ENCODE assay signal across 8 mouse cellular contexts in the genomic region with DNA sequence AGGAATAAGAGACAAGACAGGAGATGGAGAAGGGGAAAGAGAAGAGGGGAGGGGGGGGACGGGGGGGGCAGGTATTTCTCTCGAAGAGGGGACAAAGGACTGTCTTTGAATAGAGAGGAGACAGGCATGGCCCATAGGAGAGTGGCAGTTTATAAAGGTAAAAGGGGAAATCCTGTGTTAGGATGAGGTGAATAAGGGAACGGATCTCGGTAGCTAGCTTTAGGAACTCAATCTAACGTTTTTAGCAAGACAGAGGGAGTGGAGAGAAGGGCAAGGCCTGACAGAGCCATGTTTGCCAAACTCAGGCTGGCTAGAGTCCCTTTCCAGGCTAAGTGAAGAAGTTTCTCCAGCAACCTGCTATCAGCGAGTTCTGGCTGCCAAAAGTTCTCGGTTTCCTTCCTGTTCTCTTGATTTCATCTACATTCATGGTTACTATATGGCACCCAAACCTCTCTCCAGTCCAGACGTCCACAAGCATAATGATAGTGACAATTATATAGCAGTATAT. TPM values are rescaled to one million over a fixed set of nuclear protein-coding genes. Genes with fewer than 3 reads are reported as not detected.
A peak's percentile ranks its signal among the peaks of the same experiment; 100 is the strongest.
DNase-seq lines count a peak whose midpoint lies in the region; ATAC-seq and TF ChIP-seq lines count a peak whose summit lies in the region.

No protein-coding gene starts in this region.

- peak; percentile 10 for DNase-seq in embryo, embryonic 11 days
- DNase-seq in embryo, embryonic 9.5 days (ENCODE audit: extremely low spot score): no peak
- no peak for DNase-seq in testis, postnatal 10 days (ENCODE audit: low spot score)
- DNase-seq in limb, embryonic 14.5 days (ENCODE audit: low spot score): no peak
- DNase-seq in Muller cell, postnatal 12 days (ENCODE audit: inconsistent ontology term): no peak
- DNase-seq in gastrocnemius, postnatal 4 days (ENCODE audit: low spot score in 2 of 2): no peak

- peak overlapping the region; percentile 68 for H3K4me2 ChIP-seq in limb, embryonic 14.5 days (replicated peaks; ENCODE audit: low read depth, low read length, severe bottlenecking)
- H3K4me2 ChIP-seq in stomach, embryonic 16.5 days (ENCODE audit: low read depth, low read length): peak overlapping the region; percentile 87

- H3K27me3 ChIP-seq in testis, adult 2 months (ENCODE audit: control insufficient read depth, insufficient read depth, low read length): no peaks in the 10 kb centered on the region
- H3K27me3 ChIP-seq in limb, embryonic 14.5 days (ENCODE audit: control insufficient read depth, insufficient read depth, low read length): no peaks in the 10 kb centered on the region
- no peaks in the 10 kb centered on the region for H3K27me3 ChIP-seq in stomach, embryonic 16.5 days (ENCODE audit: control insufficient read depth, insufficient read depth, low read length)

- peaks cover 4% of the 10 kb centered on the region for H3K4me1 ChIP-seq in testis, adult 2 months (ENCODE audit: control insufficient read depth, insufficient read depth, low read length)
- 0 out of 2 replicates have a peak, but pooled peaks cover 2% of the 10 kb centered on the region for H3K4me1 ChIP-seq in limb, embryonic 14.5 days (ENCODE audit: control insufficient read depth, insufficient read depth, low read length)
- peaks cover 4% of the 10 kb centered on the region; the same call in 1 of the 2 replicates for H3K4me1 ChIP-seq in stomach, embryonic 16.5 days (ENCODE audit: control insufficient read depth, insufficient read depth, low read length)

- WGBS in limb, embryonic 14.5 days: 52% methylated on average over 8 of the region's 8 CpGs
- WGBS in stomach, embryonic 16.5 days: 51% methylated on average over 8 of the region's 8 CpGs

- no peak for TF ChIP-seq CTCF in testis, adult 2 months (IDR thresholded peaks at IDR 0.05; ENCODE audit: control insufficient read depth, insufficient read depth, insufficient replicate concordance, low read depth, low read length)

- ATAC-seq in limb, embryonic 14.5 days (ENCODE audit: low FRiP score, low read depth): no peak
- no peak for ATAC-seq in stomach, embryonic 16.5 days (ENCODE audit: insufficient read depth, low FRiP score)

- H3K9ac ChIP-seq in limb, embryonic 14.5 days (ENCODE audit: low read depth, low read length, severe bottlenecking): peak overlapping the region; percentile 74; the same call in 1 of the 2 replicates
- H3K9ac ChIP-seq in stomach, embryonic 16.5 days (ENCODE audit: low read length): peak overlapping the region; percentile 92

- no peak for TF ChIP-seq POLR2A in testis, adult 2 months (IDR thresholded peaks at IDR 0.05; ENCODE audit: control insufficient read depth, low read depth, low read length)
- TF ChIP-seq POLR2A in limb, embryonic 14.5 days (IDR thresholded peaks at IDR 0.05; ENCODE audit: borderline replicate concordance, extremely low read depth, insufficient read depth, insufficient read length): no peak

- H3K4me3 ChIP-seq in testis, adult 2 months (ENCODE audit: control insufficient read depth, low read depth, low read length): no peak overlapping the region
- H3K4me3 ChIP-seq in limb, embryonic 14.5 days (replicated peaks; ENCODE audit: low read length): peak overlapping the region; percentile 76
- peak overlapping the region; percentile 92 for H3K4me3 ChIP-seq in stomach, embryonic 16.5 days (replicated peaks; ENCODE audit: low read length)

- 0 out of 2 replicates have a peak overlapping the region, but pooled peaks have one; percentile 16 for H3K27ac ChIP-seq in testis, adult 2 months (ENCODE audit: control insufficient read depth, insufficient read depth, low read depth, low read length)
- H3K27ac ChIP-seq in limb, embryonic 14.5 days (replicated peaks; ENCODE audit: low read depth, low read length): 0 out of 2 replicates have a peak overlapping the region, but pooled peaks have one; percentile 11
- H3K27ac ChIP-seq in stomach, embryonic 16.5 days (ENCODE audit: low read length): peak overlapping the region; percentile 18; the same call in 1 of the 2 replicates

- no peaks in the 10 kb centered on the region for H3K9me3 ChIP-seq in limb, embryonic 14.5 days (ENCODE audit: control insufficient read depth, low read length)
- H3K9me3 ChIP-seq in stomach, embryonic 16.5 days (replicated peaks; ENCODE audit: control insufficient read depth, low read length): no peaks in the 10 kb centered on the region

- H3K36me3 ChIP-seq in testis, adult 2 months (ENCODE audit: control insufficient read depth, insufficient read depth, low read length): no peaks in the 10 kb centered on the region
- H3K36me3 ChIP-seq in limb, embryonic 14.5 days (ENCODE audit: control insufficient read depth, insufficient read depth, low read length): peaks cover 16% of the 10 kb centered on the region
- H3K36me3 ChIP-seq in stomach, embryonic 16.5 days (ENCODE audit: control insufficient read depth, insufficient read depth, low read length): no peaks in the 10 kb centered on the region

RNA-seq across cellular contexts. Expression of a gene that starts 0.4 kb away (rescaled TPM):
- 40.9 and 41.4 TPM in 2 replicates for polyA plus RNA-seq in testis, adult 2 months (2012; rRNA removed)
- 41.7 and 53.5 TPM in 2 replicates for polyA plus RNA-seq in limb, embryonic 14.5 days (2012; rRNA removed)
- 20.4 and 23.0 TPM in 2 replicates for polyA plus RNA-seq in limb, embryonic 14.5 days (2014; fragmentation: Nextera tagmentation; extraction: Ambion mirVana)
- polyA plus RNA-seq in stomach, embryonic 16.5 days (2015; fragmentation: Nextera tagmentation; extraction: Ambion mirVana): 36.3 and 37.1 TPM in 2 replicates
- total RNA-seq in gastrocnemius, postnatal 4 days (2021): 10 to 100 TPM; 10.9 to 12.8 TPM

RNA-seq across cellular contexts. Expression of a gene that starts 8.8 kb away (rescaled TPM):
- polyA plus RNA-seq in testis, adult 2 months (2012; rRNA removed): 0.27 and 0.65 TPM in 2 replicates
- polyA plus RNA-seq in limb, embryonic 14.5 days (2012; rRNA removed): 15.0 and 17.7 TPM in 2 replicates
- polyA plus RNA-seq in limb, embryonic 14.5 days (2014; fragmentation: Nextera tagmentation; extraction: Ambion mirVana): 17.0 and 21.2 TPM in 2 replicates
- 53.1 and 72.9 TPM in 2 replicates for polyA plus RNA-seq in stomach, embryonic 16.5 days (2015; fragmentation: Nextera tagmentation; extraction: Ambion mirVana)
- under 1 TPM; 0.39 to 0.49 TPM for total RNA-seq in gastrocnemius, postnatal 4 days (2021)

RNA-seq across cellular contexts. Expression of a gene that starts 23.0 kb away (rescaled TPM):
- 322 and 330 TPM in 2 replicates for polyA plus RNA-seq in testis, adult 2 months (2012; rRNA removed)
- 88.3 and 109 TPM in 2 replicates for polyA plus RNA-seq in limb, embryonic 14.5 days (2012; rRNA removed)
- polyA plus RNA-seq in limb, embryonic 14.5 days (2014; fragmentation: Nextera tagmentation; extraction: Ambion mirVana): 82.0 and 89.7 TPM in 2 replicates
- polyA plus RNA-seq in stomach, embryonic 16.5 days (2015; fragmentation: Nextera tagmentation; extraction: Ambion mirVana): 107 and 125 TPM in 2 replicates
- 10 to 100 TPM; 40.1 to 41.3 TPM for total RNA-seq in gastrocnemius, postnatal 4 days (2021)

RNA-seq across cellular contexts. Expression of a gene that starts 23.0 kb away (rescaled TPM):
- 142 and 144 TPM in 2 replicates for polyA plus RNA-seq in testis, adult 2 months (2012; rRNA removed)
- 23.5 and 30.5 TPM in 2 replicates for polyA plus RNA-seq in limb, embryonic 14.5 days (2012; rRNA removed)
- polyA plus RNA-seq in limb, embryonic 14.5 days (2014; fragmentation: Nextera tagmentation; extraction: Ambion mirVana): 37.6 and 38.1 TPM in 2 replicates
- polyA plus RNA-seq in stomach, embryonic 16.5 days (2015; fragmentation: Nextera tagmentation; extraction: Ambion mirVana): 23.8 and 28.4 TPM in 2 replicates
- total RNA-seq in gastrocnemius, postnatal 4 days (2021): 10 to 100 TPM; 16.9 to 18.5 TPM

RNA-seq across cellular contexts. Expression of a gene that starts 35.8 kb away (rescaled TPM):
- polyA plus RNA-seq in testis, adult 2 months (2012; rRNA removed): 0.13 TPM in 1 of 2 replicates, not detected in the other
- 2.1 and 2.6 TPM in 2 replicates for polyA plus RNA-seq in limb, embryonic 14.5 days (2012; rRNA removed)
- 0.41 and 0.46 TPM in 2 replicates for polyA plus RNA-seq in limb, embryonic 14.5 days (2014; fragmentation: Nextera tagmentation; extraction: Ambion mirVana)
- polyA plus RNA-seq in stomach, embryonic 16.5 days (2015; fragmentation: Nextera tagmentation; extraction: Ambion mirVana): 14.8 and 15.1 TPM in 2 replicates
- under 1 TPM in 1 of 2 experiments, not detected in 1; 0.36 TPM for total RNA-seq in gastrocnemius, postnatal 4 days (2021)
